Mouse (Mus musculus): ENCODE data around the gene B3gnt2. TPM values are rescaled to one million over a fixed set of nuclear protein-coding genes. Genes with fewer than 3 reads are reported as not detected.

B3gnt2 gene
- total RNA-seq, 1 experiment, result 25.7 TPM

- in situ Hi-C loops (cut with MboI; ENCODE audit: low sequenced_read_pairs in 2 of 2, unreplicated experiment in 2 of 2), result no loop called here
- Histone ChIP-seq H3K9ac (ENCODE audit: insufficient read depth, low read depth, low read length, poor library complexity, severe bottlenecking) (peak overlapping the region; percentile 54), H3K9me3 (ENCODE audit: control insufficient read depth, insufficient read depth, low read depth, low read length) (no peaks in the 10 kb centered on the region; the same call in 1 of the 2 replicates), H3K4me1 (ENCODE audit: control insufficient read depth in 2 of 2, insufficient read depth in 2 of 2, low read length in 2 of 2, poor library complexity in 1 of 2) (peaks cover 27% of the 10 kb centered on the region in 2 experiments), H3K36me3 (ENCODE audit: control insufficient read depth, insufficient read depth, low read length, poor library complexity, severe bottlenecking) (peaks cover 11% of the 10 kb centered on the region; the same call in 1 of the 2 replicates), H3K4me3 (ENCODE audit: insufficient read depth in 1 of 2, low read depth in 1 of 2, low read length in 2 of 2, poor library complexity in 1 of 2, severe bottlenecking in 1 of 2) (peak overlapping the region; percentile 4 to 14; a peak in 3 of 4 replicates), H3K27ac (ENCODE audit: insufficient read depth, low read depth, low read length, poor library complexity, severe bottlenecking) (peak overlapping the region; percentile 92)
- DNase-seq (ENCODE audit: low read depth, low spot score), result no peak
- TF ChIP-seq HCFC1 (IDR thresholded peaks at IDR 0.05; ENCODE audit: borderline replicate concordance, insufficient read depth, low read length) (no peak), ZNF384 (IDR thresholded peaks at IDR 0.05; ENCODE audit: low read depth, low read length) (no peak), CHD2 (IDR thresholded peaks at IDR 0.05; ENCODE audit: low read depth, low read length) (no peak), ZC3H11A (IDR thresholded peaks at IDR 0.05; ENCODE audit: borderline replicate concordance, low read depth, low read length) (no peak), MAFK (IDR thresholded peaks at IDR 0.05; ENCODE audit: insufficient read depth, low read depth, low read length) (no peak)
Observed at GRCm38 (mm10) chr11:22830684-22831083, 30.1 kb downstream of the B3gnt2 start.

- Histone ChIP-seq H3K9me3 (ENCODE audit: control insufficient read depth, insufficient read depth, low read depth, low read length) (no peaks in the 10 kb centered on the region; the same call in 1 of the 2 replicates), H3K36me3 (ENCODE audit: control insufficient read depth, insufficient read depth, low read length, poor library complexity, severe bottlenecking) (peaks cover 10% of the 10 kb centered on the region; the same call in 1 of the 2 replicates), H3K27ac (ENCODE audit: insufficient read depth, low read depth, low read length, poor library complexity, severe bottlenecking) (peak overlapping the region; percentile 92), H3K4me3 (ENCODE audit: insufficient read depth in 1 of 2, low read depth in 1 of 2, low read length in 2 of 2, poor library complexity in 1 of 2, severe bottlenecking in 1 of 2) (peak overlapping the region; percentile 4 to 14; a peak in 2 of 4 replicates), H3K4me1 (ENCODE audit: control insufficient read depth in 2 of 2, insufficient read depth in 2 of 2, low read length in 2 of 2, poor library complexity in 1 of 2) (peaks cover 26 to 27% of the 10 kb centered on the region in 2 experiments), H3K9ac (ENCODE audit: insufficient read depth, low read depth, low read length, poor library complexity, severe bottlenecking) (peak overlapping the region; percentile 54; the same call in 1 of the 2 replicates)
- in situ Hi-C loops (cut with MboI; ENCODE audit: low sequenced_read_pairs in 2 of 2, unreplicated experiment in 2 of 2), result no loop called here
- peak; percentile 51 for DNase-seq (ENCODE audit: low read depth, low spot score)
- TF ChIP-seq CHD2 (IDR thresholded peaks at IDR 0.05; ENCODE audit: low read depth, low read length), result 0 out of 2 replicates have a peak, but pooled peaks have one; percentile 47
- TF ChIP-seq ZC3H11A (IDR thresholded peaks at IDR 0.05; ENCODE audit: borderline replicate concordance, low read depth, low read length), result no peak
- TF ChIP-seq HCFC1 (IDR thresholded peaks at IDR 0.05; ENCODE audit: borderline replicate concordance, insufficient read depth, low read length), result no peak
- no peak for TF ChIP-seq ZNF384 (IDR thresholded peaks at IDR 0.05; ENCODE audit: low read depth, low read length)
- TF ChIP-seq MAFK (IDR thresholded peaks at IDR 0.05; ENCODE audit: insufficient read depth, low read depth, low read length), result 0 out of 2 replicates have a peak, but pooled peaks have one; percentile 20
Observed at GRCm38 (mm10) chr11:22830179-22830611, 30.6 kb downstream of the B3gnt2 start.

GRCm38 (mm10) chr11:22828988-22829632 is 31.7 kb downstream of the B3gnt2 start:
- H3K27ac ChIP-seq (ENCODE audit: insufficient read depth, low read depth, low read length, poor library complexity, severe bottlenecking), result peak overlapping the region; percentile 41; the same call in 1 of the 2 replicates
- in situ Hi-C loops (cut with MboI; ENCODE audit: low sequenced_read_pairs in 2 of 2, unreplicated experiment in 2 of 2), result no loop called here

DNA sequence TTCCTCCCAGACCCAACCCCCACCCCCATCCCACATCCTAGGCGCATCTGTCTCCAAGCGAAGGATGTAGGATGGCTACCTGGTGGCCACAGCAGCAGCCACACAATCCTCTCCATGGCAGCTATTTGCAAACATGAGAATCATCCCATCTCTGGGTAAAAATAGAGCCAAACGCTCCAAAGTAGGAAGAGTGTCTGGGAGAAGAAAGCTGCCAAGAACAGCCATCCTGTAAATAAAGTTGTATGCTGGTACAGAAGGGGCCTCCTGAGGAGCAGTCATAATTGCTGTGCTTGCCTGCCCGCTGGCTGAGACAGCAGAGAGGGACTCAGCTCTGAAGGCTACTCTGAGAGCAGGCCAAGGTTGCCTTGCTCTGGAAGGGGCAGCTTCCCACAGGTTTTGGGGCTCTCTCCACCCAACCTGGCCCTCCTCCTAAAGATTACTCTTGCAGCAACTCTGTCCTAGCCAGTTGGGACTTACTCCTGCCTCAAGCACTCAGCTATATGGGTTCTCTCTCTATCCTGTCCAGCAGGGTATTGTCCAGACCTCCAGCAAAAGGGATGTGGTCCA is 33.2 kb downstream of the B3gnt2 start:
- Histone ChIP-seq H3K4me3 (ENCODE audit: insufficient read depth in 1 of 2, low read depth in 1 of 2, low read length in 2 of 2, poor library complexity in 1 of 2, severe bottlenecking in 1 of 2) (no peak overlapping the region), H3K27ac (ENCODE audit: insufficient read depth, low read depth, low read length, poor library complexity, severe bottlenecking) (no peak overlapping the region), H3K36me3 (ENCODE audit: control insufficient read depth, insufficient read depth, low read length, poor library complexity, severe bottlenecking) (peaks cover 8% of the 10 kb centered on the region; the same call in 1 of the 2 replicates), H3K4me1 (ENCODE audit: control insufficient read depth in 2 of 2, insufficient read depth in 2 of 2, low read length in 2 of 2, poor library complexity in 1 of 2) (peaks cover 25 to 26% of the 10 kb centered on the region in 2 experiments), H3K9ac (ENCODE audit: insufficient read depth, low read depth, low read length, poor library complexity, severe bottlenecking) (no peak overlapping the region), H3K9me3 (ENCODE audit: control insufficient read depth, insufficient read depth, low read depth, low read length) (no peaks in the 10 kb centered on the region; the same call in 1 of the 2 replicates)
- in situ Hi-C loops (cut with MboI; ENCODE audit: low sequenced_read_pairs in 2 of 2, unreplicated experiment in 2 of 2), result no loop called here
- no peak for DNase-seq (ENCODE audit: low read depth, low spot score)
- no peak for TF ChIP-seq ZNF384 (IDR thresholded peaks at IDR 0.05; ENCODE audit: low read depth, low read length)
- no peak for TF ChIP-seq MAFK (IDR thresholded peaks at IDR 0.05; ENCODE audit: insufficient read depth, low read depth, low read length)
- TF ChIP-seq HCFC1 (IDR thresholded peaks at IDR 0.05; ENCODE audit: borderline replicate concordance, insufficient read depth, low read length), result no peak
- TF ChIP-seq ZC3H11A (IDR thresholded peaks at IDR 0.05; ENCODE audit: borderline replicate concordance, low read depth, low read length), result no peak
- no peak for TF ChIP-seq CHD2 (IDR thresholded peaks at IDR 0.05; ENCODE audit: low read depth, low read length)

More at GRCm38 (mm10) chr11:22828988-22829632, 31.7 kb downstream of the B3gnt2 start:
- Histone ChIP-seq H3K4me3 (ENCODE audit: insufficient read depth in 1 of 2, low read depth in 1 of 2, low read length in 2 of 2, poor library complexity in 1 of 2, severe bottlenecking in 1 of 2) (no peak overlapping the region), H3K4me1 (ENCODE audit: control insufficient read depth in 2 of 2, insufficient read depth in 2 of 2, low read length in 2 of 2, poor library complexity in 1 of 2) (peaks cover 26 to 28% of the 10 kb centered on the region in 2 experiments), H3K36me3 (ENCODE audit: control insufficient read depth, insufficient read depth, low read length, poor library complexity, severe bottlenecking) (peaks cover 8% of the 10 kb centered on the region; the same call in 1 of the 2 replicates), H3K9ac (ENCODE audit: insufficient read depth, low read depth, low read length, poor library complexity, severe bottlenecking) (no peak overlapping the region), H3K9me3 (ENCODE audit: control insufficient read depth, insufficient read depth, low read depth, low read length) (no peaks in the 10 kb centered on the region; the same call in 1 of the 2 replicates)
- DNase-seq (ENCODE audit: low read depth, low spot score), result no peak
- TF ChIP-seq CHD2 (IDR thresholded peaks at IDR 0.05; ENCODE audit: low read depth, low read length) (no peak), MAFK (IDR thresholded peaks at IDR 0.05; ENCODE audit: insufficient read depth, low read depth, low read length) (no peak), ZC3H11A (IDR thresholded peaks at IDR 0.05; ENCODE audit: borderline replicate concordance, low read depth, low read length) (no peak), ZNF384 (IDR thresholded peaks at IDR 0.05; ENCODE audit: low read depth, low read length) (no peak), HCFC1 (IDR thresholded peaks at IDR 0.05; ENCODE audit: borderline replicate concordance, insufficient read depth, low read length) (no peak)
